Mouse (Mus musculus): ENCODE results near the gene Tcf15. TPM values are rescaled to one million over a fixed set of nuclear protein-coding genes. Genes with fewer than 3 reads are reported as not detected.

Gene Tcf15
- total and polyA plus RNA-seq, 2 experiments from 2014 or later, result 0.69 to 1.6 TPM

DNA sequence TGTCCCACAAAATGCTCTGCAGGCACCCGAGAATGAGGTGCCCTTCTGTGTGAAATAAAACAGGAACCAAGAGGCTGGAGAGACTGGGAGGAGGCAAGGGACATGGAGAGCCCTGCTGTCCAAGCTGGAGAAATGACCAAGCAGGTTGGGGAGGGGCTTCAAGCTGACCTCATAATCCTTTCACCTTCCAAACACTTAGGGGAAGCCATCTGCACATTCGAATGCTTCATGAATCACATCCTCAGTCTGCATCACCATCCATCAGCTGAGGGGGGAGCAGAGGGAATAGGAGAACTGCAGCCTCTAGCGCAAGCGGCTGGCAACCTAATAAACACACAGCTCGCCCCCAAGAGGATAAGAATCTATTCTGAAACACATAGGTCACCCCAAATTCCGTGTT is 41.0 kb upstream of the Tcf15 start:
- DNase-seq (no peak), ATAC-seq (no peak)
- Histone ChIP-seq H3K36me3 (ENCODE audit: insufficient read depth) (no peaks in the 10 kb centered on the region), H3K9me3 (ENCODE audit: low read length) (no peaks in the 10 kb centered on the region), H3K4me2 (ENCODE audit: low read depth) (no peak overlapping the region), H3K4me3 (ENCODE audit: low read depth, low read length) (no peak overlapping the region; the same call in 1 of the 2 replicates), H3K4me1 (ENCODE audit: insufficient read depth) (peaks cover 3% of the 10 kb centered on the region; the same call in 1 of the 2 replicates), H3K9ac (no peak overlapping the region), H3K27me3 (ENCODE audit: insufficient read depth, low read length) (no peaks in the 10 kb centered on the region), H3K27ac (ENCODE audit: low read depth, low read length) (0 out of 2 replicates have a peak overlapping the region, but pooled peaks have one; percentile 9)
- peak; percentile 22 for TF ChIP-seq CTCF (IDR thresholded peaks at IDR 0.05; ENCODE audit: low read depth)
- WGBS, result 65% methylated on average over 6 of the region's 6 CpGs

DNA sequence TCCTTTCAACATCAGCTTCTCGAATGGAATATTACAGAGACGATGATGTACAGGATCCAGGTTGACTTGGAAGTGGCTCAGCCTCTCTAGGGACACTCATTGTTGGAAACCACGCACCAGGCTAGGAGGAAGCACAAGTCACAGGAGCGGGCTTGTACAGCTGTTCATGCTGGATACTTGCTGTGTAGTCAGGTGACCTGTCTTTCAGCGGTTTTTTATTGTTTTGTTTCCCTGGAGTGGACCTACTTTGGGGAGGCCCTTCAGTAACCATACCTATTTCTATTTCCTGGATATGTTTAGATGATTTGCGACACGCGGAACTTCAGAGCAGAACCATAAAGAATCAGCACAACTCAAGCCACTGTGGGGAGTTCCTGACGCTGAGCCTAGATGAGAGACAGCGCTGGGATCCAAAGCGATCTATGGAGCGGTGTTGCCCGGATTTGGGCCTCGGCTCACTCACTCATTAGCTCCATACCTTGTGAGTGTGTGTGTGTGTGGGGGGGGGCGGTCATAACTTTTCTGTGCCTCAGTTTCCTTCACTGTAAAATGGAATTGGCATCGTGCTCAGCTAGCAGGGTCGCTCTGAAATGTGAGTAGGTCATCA is 38.5 kb upstream of the Tcf15 start:
- WGBS, result 18% methylated on average over 17 of the region's 17 CpGs
- H3K9me3 ChIP-seq (ENCODE audit: low read length), result no peaks in the 10 kb centered on the region
- peak overlapping the region; percentile 93 for H3K4me2 ChIP-seq (ENCODE audit: low read depth)
- no peak overlapping the region for H3K27ac ChIP-seq (ENCODE audit: low read depth, low read length)
- H3K4me1 ChIP-seq (ENCODE audit: insufficient read depth), result peaks cover 3% of the 10 kb centered on the region; the same call in 1 of the 2 replicates
- H3K36me3 ChIP-seq (ENCODE audit: insufficient read depth), result peaks cover 2% of the 10 kb centered on the region; the same call in 1 of the 2 replicates
- no peak for ATAC-seq
- H3K9ac ChIP-seq, result peak overlapping the region; percentile 84
- no peaks in the 10 kb centered on the region for H3K27me3 ChIP-seq (ENCODE audit: insufficient read depth, low read length)
- peak overlapping the region; percentile 65 for H3K4me3 ChIP-seq (ENCODE audit: low read depth, low read length)
- no peak for DNase-seq
- TF ChIP-seq CTCF (IDR thresholded peaks at IDR 0.05; ENCODE audit: low read depth), result no peak

DNA sequence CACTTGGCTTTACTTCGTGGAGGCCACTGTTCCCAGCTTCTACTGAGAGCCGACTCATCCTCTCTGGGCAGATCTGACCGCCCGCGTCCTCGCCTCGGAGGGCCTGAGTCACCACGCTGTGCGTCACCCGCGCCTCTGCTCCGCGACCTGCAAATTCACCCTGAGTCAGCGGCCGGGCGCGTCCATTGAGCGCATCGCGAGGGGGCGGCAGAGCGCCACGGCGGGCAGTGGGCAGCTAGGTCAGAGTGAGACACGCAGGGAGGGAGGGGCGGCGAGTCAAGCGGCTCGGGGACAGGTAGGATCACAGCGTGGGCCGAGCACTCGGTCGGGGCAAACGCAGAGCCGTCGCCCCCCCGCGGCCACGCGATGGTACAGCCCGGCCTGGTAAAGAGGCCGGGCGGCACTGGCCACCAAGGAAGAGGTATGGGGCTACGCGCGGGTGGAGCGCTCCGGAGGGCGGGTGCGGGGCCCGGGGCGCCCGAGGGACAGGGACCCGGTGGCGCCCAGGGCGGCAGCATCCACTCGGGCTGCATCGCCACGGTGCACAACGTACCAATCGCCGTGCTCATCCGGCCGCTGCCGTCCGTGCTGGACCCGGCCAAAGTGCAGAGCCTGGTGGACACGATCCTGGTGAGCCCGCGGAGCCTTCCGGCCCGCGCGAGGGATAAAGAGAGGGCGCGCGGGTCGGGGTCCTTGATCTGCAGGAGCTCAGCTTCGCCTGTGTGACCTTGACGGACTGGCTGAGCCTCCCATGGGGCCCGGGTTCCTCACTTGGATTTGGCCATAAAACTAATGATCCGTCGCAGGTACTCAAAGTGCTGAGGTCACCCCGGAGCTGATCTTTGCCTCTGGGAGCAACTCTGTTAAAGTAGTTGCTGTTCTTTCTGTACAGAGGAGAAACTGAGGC is 37.8 kb upstream of the Tcf15 start, which contains the start of gene Srxn1:
Gene Srxn1 (plus strand): TSS at position 199 of the 907 bp plus-strand sequence.
- DNase-seq (peak; percentile 80), ATAC-seq (peak; percentile 85)
- WGBS, result 3% methylated on average over 72 of the region's 84 CpGs
- H3K4me3 ChIP-seq (ENCODE audit: low read depth, low read length), result peak within 1 kb of the TSS; percentile 65
- TF ChIP-seq CTCF (IDR thresholded peaks at IDR 0.05; ENCODE audit: low read depth), result peak; percentile 69
- no peaks in the 10 kb centered on the region for H3K27me3 ChIP-seq (ENCODE audit: insufficient read depth, low read length)
- H3K36me3 ChIP-seq (ENCODE audit: insufficient read depth), result peaks cover 7% of the 10 kb centered on the region; the same call in 1 of the 2 replicates
- H3K27ac ChIP-seq (ENCODE audit: low read depth, low read length), result no peak within 1 kb of the TSS
- H3K4me2 ChIP-seq (ENCODE audit: low read depth), result peak within 1 kb of the TSS; percentile 93
- H3K4me1 ChIP-seq (ENCODE audit: insufficient read depth), result peaks cover 3% of the 10 kb centered on the region; the same call in 1 of the 2 replicates
- H3K9me3 ChIP-seq (ENCODE audit: low read length), result no peaks in the 10 kb centered on the region
- H3K9ac ChIP-seq, result peak within 1 kb of the TSS; percentile 84

DNA sequence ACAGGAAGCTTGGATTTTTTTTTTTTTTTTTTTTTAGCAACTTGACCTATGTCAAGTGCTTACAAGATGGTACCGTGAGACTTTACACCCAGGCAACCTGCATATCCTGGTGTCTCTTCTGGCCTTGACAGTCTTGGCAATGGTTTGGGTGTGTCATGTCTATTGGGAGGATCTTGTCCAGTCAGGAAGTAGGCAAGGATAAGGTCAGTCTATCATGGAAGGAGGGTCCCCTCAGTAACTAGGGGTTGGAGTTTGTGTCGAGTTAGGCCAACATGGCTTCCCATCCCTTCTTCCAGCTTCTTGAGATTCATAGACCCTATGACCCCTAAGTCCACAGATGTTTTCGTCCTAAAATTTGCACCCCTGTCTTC is 37.2 kb upstream of the Tcf15 start:
- Histone ChIP-seq H3K27ac (ENCODE audit: low read depth, low read length) (no peak overlapping the region), H3K36me3 (ENCODE audit: insufficient read depth) (peaks cover 7% of the 10 kb centered on the region; the same call in 1 of the 2 replicates), H3K27me3 (ENCODE audit: insufficient read depth, low read length) (no peaks in the 10 kb centered on the region), H3K4me2 (ENCODE audit: low read depth) (peak overlapping the region; percentile 93), H3K9ac (no peak overlapping the region), H3K9me3 (ENCODE audit: low read length) (no peaks in the 10 kb centered on the region), H3K4me1 (ENCODE audit: insufficient read depth) (peaks cover 3% of the 10 kb centered on the region; the same call in 1 of the 2 replicates), H3K4me3 (ENCODE audit: low read depth, low read length) (peak overlapping the region; percentile 65)
- DNase-seq, result no peak
- ATAC-seq, result no peak
- no peak for TF ChIP-seq CTCF (IDR thresholded peaks at IDR 0.05; ENCODE audit: low read depth)
- WGBS, result 86% methylated on average over 3 of the region's 3 CpGs

DNA sequence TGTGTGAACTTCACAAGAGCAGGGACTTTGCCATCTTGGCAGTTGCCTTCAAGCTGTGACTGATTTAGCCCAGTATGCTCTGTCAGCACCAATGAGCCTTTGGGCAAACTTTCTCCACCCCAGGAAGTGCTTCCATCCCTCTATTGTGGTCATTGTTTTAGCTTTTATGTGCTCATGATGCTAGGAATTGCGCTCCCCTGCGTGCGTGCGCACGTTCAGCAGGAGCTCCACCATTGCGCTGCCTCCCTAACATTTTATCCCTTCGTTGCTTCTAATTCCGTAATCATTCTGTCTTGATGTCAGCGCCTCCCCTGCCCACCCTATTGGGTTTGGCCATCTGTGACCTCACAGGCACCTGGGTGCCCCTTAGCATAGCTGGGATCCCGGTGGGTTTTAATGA is 36.8 kb upstream of the Tcf15 start:
- no peaks in the 10 kb centered on the region for H3K9me3 ChIP-seq (ENCODE audit: low read length)
- DNase-seq (no peak), ATAC-seq (no peak)
- no peak overlapping the region for H3K27ac ChIP-seq (ENCODE audit: low read depth, low read length)
- no peak overlapping the region for H3K4me2 ChIP-seq (ENCODE audit: low read depth)
- peaks cover 3% of the 10 kb centered on the region; the same call in 1 of the 2 replicates for H3K4me1 ChIP-seq (ENCODE audit: insufficient read depth)
- peaks cover 7% of the 10 kb centered on the region; the same call in 1 of the 2 replicates for H3K36me3 ChIP-seq (ENCODE audit: insufficient read depth)
- TF ChIP-seq CTCF (IDR thresholded peaks at IDR 0.05; ENCODE audit: low read depth), result no peak
- 94% methylated on average over 10 of the region's 10 CpGs for WGBS
- H3K4me3 ChIP-seq (ENCODE audit: low read depth, low read length), result no peak overlapping the region
- H3K27me3 ChIP-seq (ENCODE audit: insufficient read depth, low read length), result no peaks in the 10 kb centered on the region
- no peak overlapping the region for H3K9ac ChIP-seq

DNA sequence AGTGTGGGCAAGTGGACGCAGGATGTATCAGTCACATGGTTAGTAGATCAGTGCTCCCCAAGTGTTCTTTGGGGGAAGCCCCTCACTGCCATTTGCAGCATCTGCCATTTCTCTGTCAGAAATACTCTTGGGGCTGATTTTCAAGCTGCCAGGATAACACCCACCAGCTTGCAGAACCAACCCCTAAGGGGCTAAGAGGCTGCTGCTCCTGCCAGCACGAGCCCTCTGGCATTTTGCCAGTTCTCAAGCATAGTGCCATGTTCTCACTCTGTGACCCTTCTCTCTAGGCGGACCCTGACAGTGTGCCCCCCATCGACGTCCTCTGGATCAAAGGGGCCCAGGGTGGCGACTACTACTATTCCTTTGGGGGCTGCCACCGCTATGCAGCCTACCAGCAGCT is 34.7 kb upstream of the Tcf15 start:
- DNase-seq, result no peak
- Histone ChIP-seq H3K9ac (no peak overlapping the region), H3K9me3 (ENCODE audit: low read length) (no peaks in the 10 kb centered on the region), H3K27ac (ENCODE audit: low read depth, low read length) (no peak overlapping the region), H3K27me3 (ENCODE audit: insufficient read depth, low read length) (no peaks in the 10 kb centered on the region), H3K4me2 (ENCODE audit: low read depth) (no peak overlapping the region), H3K36me3 (ENCODE audit: insufficient read depth) (peaks cover 7% of the 10 kb centered on the region; the same call in 1 of the 2 replicates), H3K4me1 (ENCODE audit: insufficient read depth) (peaks cover 3% of the 10 kb centered on the region; the same call in 1 of the 2 replicates), H3K4me3 (ENCODE audit: low read depth, low read length) (no peak overlapping the region)
- ATAC-seq, result no peak
- TF ChIP-seq CTCF (IDR thresholded peaks at IDR 0.05; ENCODE audit: low read depth), result no peak
- 51% methylated on average over 7 of the region's 7 CpGs for WGBS
